Mouse (Mus musculus): ENCODE measurements around the gene Coq7. TPM values are rescaled to one million over a fixed set of nuclear protein-coding genes. Genes with fewer than 3 reads are reported as not detected.

The Coq7 gene
- polyA plus RNA-seq, 1 experiment = 29.0 TPM

DNA sequence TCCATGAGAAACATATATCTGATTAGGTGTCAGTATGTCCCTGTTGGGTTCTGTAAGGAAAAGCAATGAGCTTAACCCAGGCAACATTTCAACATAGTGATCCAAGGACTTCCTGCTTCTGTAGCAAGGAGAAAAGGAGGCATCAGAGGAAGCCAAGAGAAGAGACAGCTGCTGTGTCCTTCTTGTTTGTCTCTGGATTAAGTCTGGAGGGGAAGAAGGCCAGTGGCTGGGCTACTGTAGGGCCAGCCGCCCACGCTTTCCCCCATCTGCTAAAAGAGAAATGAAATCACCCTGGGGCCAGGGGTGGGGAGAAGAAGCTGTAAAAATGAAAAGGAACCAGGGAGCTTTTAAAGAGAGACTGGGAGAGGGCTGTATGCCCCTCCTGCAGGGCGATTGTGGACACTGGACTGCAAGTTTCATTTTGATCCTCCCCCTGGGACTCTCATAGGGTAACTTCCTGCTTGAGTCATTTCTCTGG lies 54.3 kb downstream of the Coq7 start:
- Histone ChIP-seq H3K27ac (ENCODE audit: insufficient read depth, low read length) (no peak overlapping the region), H3K4me1 (ENCODE audit: control insufficient read depth, insufficient read depth, low read length) (no peaks in the 10 kb centered on the region), H3K4me3 (ENCODE audit: low read depth, low read length) (no peak overlapping the region), H3K27me3 (ENCODE audit: control insufficient read depth, insufficient read depth, low read length, poor library complexity, severe bottlenecking) (no peaks in the 10 kb centered on the region), H3K36me3 (ENCODE audit: control insufficient read depth, insufficient read depth, low read length, poor library complexity, severe bottlenecking) (no peaks in the 10 kb centered on the region), H3K9me3 (replicated peaks; ENCODE audit: control insufficient read depth, insufficient read depth, low read length, poor library complexity, severe bottlenecking) (no peaks in the 10 kb centered on the region), H3K9ac (ENCODE audit: low read depth, poor library complexity, severe bottlenecking) (no peak overlapping the region)
- no peak for TF ChIP-seq EP300 (IDR thresholded peaks at IDR 0.05; ENCODE audit: insufficient read depth, low read depth, low read length)
- TF ChIP-seq CTCF (IDR thresholded peaks at IDR 0.05; ENCODE audit: low read depth, low read length) = no peak
- no peak for TF ChIP-seq POLR2A (IDR thresholded peaks at IDR 0.05; ENCODE audit: insufficient read depth, low read length)

DNA sequence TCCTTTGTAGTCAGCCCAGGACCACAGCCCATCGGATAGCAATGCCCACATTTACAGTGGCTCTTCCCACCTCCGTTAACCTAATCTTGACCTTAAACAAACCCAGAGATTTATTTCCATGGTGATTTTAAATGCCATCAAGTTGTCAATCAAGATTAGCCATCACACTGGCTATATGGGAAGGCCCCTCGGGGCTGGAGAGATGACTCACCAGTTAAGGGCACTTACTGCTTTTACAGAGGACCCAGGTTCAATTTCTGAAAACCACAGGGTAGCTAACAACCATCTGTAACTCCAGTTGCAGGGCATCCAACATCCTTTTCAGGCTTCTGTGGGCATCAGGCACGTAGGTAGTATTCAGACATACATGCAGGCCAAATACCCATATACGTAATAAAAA lies 56.7 kb downstream of the Coq7 start:
- no peak overlapping the region for H3K4me3 ChIP-seq (ENCODE audit: low read depth, low read length)
- no peaks in the 10 kb centered on the region for H3K36me3 ChIP-seq (ENCODE audit: control insufficient read depth, insufficient read depth, low read length, poor library complexity, severe bottlenecking)
- TF ChIP-seq CTCF (IDR thresholded peaks at IDR 0.05; ENCODE audit: low read depth, low read length) (no peak), EP300 (IDR thresholded peaks at IDR 0.05; ENCODE audit: insufficient read depth, low read depth, low read length) (no peak), POLR2A (IDR thresholded peaks at IDR 0.05; ENCODE audit: insufficient read depth, low read length) (no peak)

DNA sequence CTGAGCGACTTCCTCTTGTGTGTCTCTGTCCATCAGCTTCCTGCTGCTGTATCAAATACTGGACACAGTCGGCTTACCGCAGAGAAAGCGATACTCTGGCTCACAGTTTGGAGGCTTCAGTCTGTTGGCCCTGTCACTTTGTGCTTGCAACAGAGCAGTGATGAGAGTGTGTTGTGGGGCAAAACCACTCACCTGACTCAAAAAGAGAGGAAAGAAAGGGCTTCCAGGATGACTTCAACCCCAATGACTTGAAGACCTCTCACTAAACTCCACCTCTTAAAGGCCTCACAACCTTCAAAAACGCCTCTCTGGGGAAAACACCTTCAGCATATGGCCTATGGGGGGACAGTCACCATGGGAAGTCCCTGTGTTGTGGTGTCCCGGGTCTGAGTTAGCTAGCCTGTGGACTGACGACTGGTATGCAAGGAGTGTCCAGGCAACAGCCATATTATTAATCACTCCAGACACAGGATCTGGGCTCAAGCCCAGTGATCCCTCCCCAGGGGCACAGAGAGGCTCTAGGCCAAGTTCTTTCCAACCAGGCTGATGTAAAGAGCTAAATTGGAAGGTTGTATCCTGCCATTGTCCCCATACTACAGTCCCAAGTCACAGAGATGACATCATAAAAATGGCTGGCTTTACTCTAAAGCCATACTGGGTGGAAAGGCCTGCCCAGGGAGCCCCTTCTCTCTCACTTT lies 58.0 kb downstream of the Coq7 start:
- TF ChIP-seq EP300 (IDR thresholded peaks at IDR 0.05; ENCODE audit: insufficient read depth, low read depth, low read length) (no peak), POLR2A (IDR thresholded peaks at IDR 0.05; ENCODE audit: insufficient read depth, low read length) (no peak), CTCF (IDR thresholded peaks at IDR 0.05; ENCODE audit: low read depth, low read length) (no peak)
- H3K9me3 ChIP-seq (replicated peaks; ENCODE audit: control insufficient read depth, insufficient read depth, low read length, poor library complexity, severe bottlenecking) = no peaks in the 10 kb centered on the region

More for the DNA sequence above, 56.7 kb downstream of the Coq7 start:
- Histone ChIP-seq H3K9me3 (replicated peaks; ENCODE audit: control insufficient read depth, insufficient read depth, low read length, poor library complexity, severe bottlenecking) (no peaks in the 10 kb centered on the region), H3K27me3 (ENCODE audit: control insufficient read depth, insufficient read depth, low read length, poor library complexity, severe bottlenecking) (no peaks in the 10 kb centered on the region), H3K9ac (ENCODE audit: low read depth, poor library complexity, severe bottlenecking) (no peak overlapping the region), H3K4me1 (ENCODE audit: control insufficient read depth, insufficient read depth, low read length) (no peaks in the 10 kb centered on the region), H3K27ac (ENCODE audit: insufficient read depth, low read length) (no peak overlapping the region)

GRCm38 (mm10) chr7:118472886-118473285 lies 60.3 kb downstream of the Coq7 start:
- Histone ChIP-seq H3K36me3 (ENCODE audit: control insufficient read depth, insufficient read depth, low read length, poor library complexity, severe bottlenecking) (no peaks in the 10 kb centered on the region), H3K9me3 (replicated peaks; ENCODE audit: control insufficient read depth, insufficient read depth, low read length, poor library complexity, severe bottlenecking) (no peaks in the 10 kb centered on the region), H3K4me3 (ENCODE audit: low read depth, low read length) (no peak overlapping the region), H3K27me3 (ENCODE audit: control insufficient read depth, insufficient read depth, low read length, poor library complexity, severe bottlenecking) (no peaks in the 10 kb centered on the region), H3K4me1 (ENCODE audit: control insufficient read depth, insufficient read depth, low read length) (no peaks in the 10 kb centered on the region), H3K27ac (ENCODE audit: insufficient read depth, low read length) (no peak overlapping the region), H3K9ac (ENCODE audit: low read depth, poor library complexity, severe bottlenecking) (no peak overlapping the region)
- TF ChIP-seq EP300 (IDR thresholded peaks at IDR 0.05; ENCODE audit: insufficient read depth, low read depth, low read length) = no peak
- TF ChIP-seq CTCF (IDR thresholded peaks at IDR 0.05; ENCODE audit: low read depth, low read length) = no peak
- TF ChIP-seq POLR2A (IDR thresholded peaks at IDR 0.05; ENCODE audit: insufficient read depth, low read length) = no peak

More for the DNA sequence above, 58.0 kb downstream of the Coq7 start:
- Histone ChIP-seq H3K27me3 (ENCODE audit: control insufficient read depth, insufficient read depth, low read length, poor library complexity, severe bottlenecking) (no peaks in the 10 kb centered on the region), H3K27ac (ENCODE audit: insufficient read depth, low read length) (no peak overlapping the region), H3K4me1 (ENCODE audit: control insufficient read depth, insufficient read depth, low read length) (no peaks in the 10 kb centered on the region), H3K9ac (ENCODE audit: low read depth, poor library complexity, severe bottlenecking) (no peak overlapping the region), H3K36me3 (ENCODE audit: control insufficient read depth, insufficient read depth, low read length, poor library complexity, severe bottlenecking) (no peaks in the 10 kb centered on the region), H3K4me3 (ENCODE audit: low read depth, low read length) (no peak overlapping the region)

GRCm38 (mm10) chr7:118468060-118468459 lies 65.1 kb downstream of the Coq7 start:
- Histone ChIP-seq H3K36me3 (ENCODE audit: control insufficient read depth, insufficient read depth, low read length, poor library complexity, severe bottlenecking) (no peaks in the 10 kb centered on the region), H3K9ac (ENCODE audit: low read depth, poor library complexity, severe bottlenecking) (no peak overlapping the region), H3K4me1 (ENCODE audit: control insufficient read depth, insufficient read depth, low read length) (no peaks in the 10 kb centered on the region), H3K4me3 (ENCODE audit: low read depth, low read length) (no peak overlapping the region), H3K27ac (ENCODE audit: insufficient read depth, low read length) (no peak overlapping the region), H3K9me3 (replicated peaks; ENCODE audit: control insufficient read depth, insufficient read depth, low read length, poor library complexity, severe bottlenecking) (no peaks in the 10 kb centered on the region), H3K27me3 (ENCODE audit: control insufficient read depth, insufficient read depth, low read length, poor library complexity, severe bottlenecking) (no peaks in the 10 kb centered on the region)
- no peak for TF ChIP-seq CTCF (IDR thresholded peaks at IDR 0.05; ENCODE audit: low read depth, low read length)

DNA sequence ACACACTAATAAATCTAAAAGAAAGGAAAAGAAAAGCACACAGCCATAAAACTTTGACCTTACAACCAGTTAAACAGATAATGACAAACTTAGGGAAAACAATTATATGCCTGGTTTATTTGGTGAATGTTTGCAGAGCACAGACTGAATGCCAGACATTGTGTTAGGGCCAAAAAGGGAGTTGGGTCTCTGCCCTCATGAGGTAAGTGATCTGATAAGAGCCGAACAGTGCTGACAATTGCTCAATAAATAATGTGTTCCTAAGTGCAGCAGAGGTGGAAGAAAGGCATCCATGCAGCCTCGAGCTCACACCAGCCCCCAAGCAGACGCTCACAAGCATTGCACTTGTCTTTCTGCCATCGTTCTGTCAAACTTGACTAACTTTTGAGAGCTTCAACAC lies 68.7 kb downstream of the Coq7 start:
- Histone ChIP-seq H3K9ac (ENCODE audit: low read depth, poor library complexity, severe bottlenecking) (no peak overlapping the region), H3K4me1 (ENCODE audit: control insufficient read depth, insufficient read depth, low read length) (no peaks in the 10 kb centered on the region), H3K36me3 (ENCODE audit: control insufficient read depth, insufficient read depth, low read length, poor library complexity, severe bottlenecking) (no peaks in the 10 kb centered on the region), H3K4me3 (ENCODE audit: low read depth, low read length) (no peak overlapping the region), H3K27me3 (ENCODE audit: control insufficient read depth, insufficient read depth, low read length, poor library complexity, severe bottlenecking) (no peaks in the 10 kb centered on the region), H3K27ac (ENCODE audit: insufficient read depth, low read length) (no peak overlapping the region), H3K9me3 (replicated peaks; ENCODE audit: control insufficient read depth, insufficient read depth, low read length, poor library complexity, severe bottlenecking) (no peaks in the 10 kb centered on the region)
- TF ChIP-seq CTCF (IDR thresholded peaks at IDR 0.05; ENCODE audit: low read depth, low read length) (no peak), POLR2A (IDR thresholded peaks at IDR 0.05; ENCODE audit: insufficient read depth, low read length) (no peak), EP300 (IDR thresholded peaks at IDR 0.05; ENCODE audit: insufficient read depth, low read depth, low read length) (no peak)
